Mouse (Mus musculus) G1E (cell line): Measurements from ENCODE around the gene Cops7a.

ENCODE experiments used
- CTCF ChIP-seq: IDR thresholded peaks from 2 replicates; pipeline ENCODE4 v1.5.1; 2012; ENCODE audit warnings: low read depth, low read length, inconsistent platforms, mixed read lengths
- POLR2AphosphoS5 ChIP-seq: IDR thresholded peaks from 2 replicates; pipeline ENCODE4 v1.6.1; 2012; ENCODE audit warnings: low read depth, low read length, inconsistent platforms; ENCODE audit not compliant: insufficient replicate concordance

GRCm38 (mm10) chr6:124911533-124912218 lies 53.7 kb downstream of the Cops7a start, which contains the start of gene Lag3:
- TF ChIP-seq CTCF (no peak), POLR2AphosphoS5 (no peak)
